Mouse (Mus musculus): ENCODE results near the gene Kcnh1. TPM values are rescaled to one million over a fixed set of nuclear protein-coding genes. Genes with fewer than 3 reads are reported as not detected.
A peak's percentile ranks its signal among the peaks of the same experiment; 100 is the strongest.

Kcnh1 gene
- polyA plus RNA-seq, 1 experiment from 2014 or later, result 0.59 TPM

DNA sequence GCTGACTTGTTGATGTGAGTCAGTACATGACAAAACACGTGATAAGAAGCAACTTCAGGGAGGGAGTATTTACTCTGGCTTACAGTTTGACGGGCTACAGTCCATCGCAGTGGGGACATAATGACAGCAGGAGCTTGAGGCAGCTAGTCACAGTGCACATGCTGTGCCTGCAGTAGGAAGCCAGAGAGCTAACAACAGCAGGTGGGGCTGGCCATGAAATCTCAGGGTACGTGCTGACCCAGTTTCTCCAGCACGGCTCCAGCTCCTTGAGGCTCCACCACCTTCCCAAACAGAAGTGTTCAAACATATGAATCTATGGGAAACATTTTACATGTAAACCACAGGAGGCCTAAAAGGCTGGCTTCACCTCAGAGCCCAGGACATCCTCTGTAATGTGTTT is 216.0 kb downstream of the Kcnh1 start:
- no peaks in the 10 kb centered on the region for H3K27me3 ChIP-seq
- H3K27ac ChIP-seq, result no peak overlapping the region
- no peaks in the 10 kb centered on the region for H3K9me3 ChIP-seq
- no peak overlapping the region for H3K4me2 ChIP-seq
- H3K36me3 ChIP-seq, result no peaks in the 10 kb centered on the region
- H3K9ac ChIP-seq (replicated peaks), result no peak overlapping the region
- H3K4me3 ChIP-seq (replicated peaks), result no peak overlapping the region
- no peak for ATAC-seq (ENCODE audit: insufficient number of reproducible peaks, insufficient read depth, low FRiP score, low TSS enrichment, low read depth)
- H3K4me1 ChIP-seq (replicated peaks), result no peaks in the 10 kb centered on the region
- WGBS, result 88% methylated on average over 5 of the region's 5 CpGs

- H3K9ac ChIP-seq (replicated peaks), result no peak overlapping the region
- no peak overlapping the region for H3K4me2 ChIP-seq
- H3K27ac ChIP-seq, result no peak overlapping the region
- H3K4me3 ChIP-seq (replicated peaks), result no peak overlapping the region
- no peaks in the 10 kb centered on the region for H3K36me3 ChIP-seq
- H3K4me1 ChIP-seq (replicated peaks), result no peaks in the 10 kb centered on the region
- H3K9me3 ChIP-seq, result no peaks in the 10 kb centered on the region
- no peak for ATAC-seq (ENCODE audit: insufficient number of reproducible peaks, insufficient read depth, low FRiP score, low TSS enrichment, low read depth)
- H3K27me3 ChIP-seq, result no peaks in the 10 kb centered on the region
- WGBS, result 65% methylated on average over 3 of the region's 3 CpGs
These were observed 225.2 kb downstream of the Kcnh1 start for GRCm38 (mm10) chr1:192415813-192416212.

- no peak for ATAC-seq (ENCODE audit: insufficient number of reproducible peaks, insufficient read depth, low FRiP score, low TSS enrichment, low read depth)
- no peak overlapping the region for H3K27ac ChIP-seq
- H3K4me1 ChIP-seq (replicated peaks), result no peaks in the 10 kb centered on the region
- no peak overlapping the region for H3K4me2 ChIP-seq
- no peaks in the 10 kb centered on the region for H3K36me3 ChIP-seq
- no peak overlapping the region for H3K9ac ChIP-seq (replicated peaks)
- WGBS, result 73% methylated on average over 9 of the region's 9 CpGs
- no peaks in the 10 kb centered on the region for H3K27me3 ChIP-seq
- H3K4me3 ChIP-seq (replicated peaks), result no peak overlapping the region
- H3K9me3 ChIP-seq, result no peaks in the 10 kb centered on the region
These were observed 225.8 kb downstream of the Kcnh1 start for GRCm38 (mm10) chr1:192416241-192416821.

GRCm38 (mm10) chr1:192419176-192419575 is 228.6 kb downstream of the Kcnh1 start:
- H3K36me3 ChIP-seq, result no peaks in the 10 kb centered on the region
- no peaks in the 10 kb centered on the region for H3K4me1 ChIP-seq (replicated peaks)
- no peak for ATAC-seq (ENCODE audit: insufficient number of reproducible peaks, insufficient read depth, low FRiP score, low TSS enrichment, low read depth)
- 88% methylated on average over 5 of the region's 5 CpGs for WGBS
- H3K27ac ChIP-seq, result no peak overlapping the region
- no peak overlapping the region for H3K9ac ChIP-seq (replicated peaks)
- no peak overlapping the region for H3K4me3 ChIP-seq (replicated peaks)
- H3K9me3 ChIP-seq, result no peaks in the 10 kb centered on the region
- no peaks in the 10 kb centered on the region; the same call in 1 of the 2 replicates for H3K27me3 ChIP-seq
- no peak overlapping the region for H3K4me2 ChIP-seq

DNA sequence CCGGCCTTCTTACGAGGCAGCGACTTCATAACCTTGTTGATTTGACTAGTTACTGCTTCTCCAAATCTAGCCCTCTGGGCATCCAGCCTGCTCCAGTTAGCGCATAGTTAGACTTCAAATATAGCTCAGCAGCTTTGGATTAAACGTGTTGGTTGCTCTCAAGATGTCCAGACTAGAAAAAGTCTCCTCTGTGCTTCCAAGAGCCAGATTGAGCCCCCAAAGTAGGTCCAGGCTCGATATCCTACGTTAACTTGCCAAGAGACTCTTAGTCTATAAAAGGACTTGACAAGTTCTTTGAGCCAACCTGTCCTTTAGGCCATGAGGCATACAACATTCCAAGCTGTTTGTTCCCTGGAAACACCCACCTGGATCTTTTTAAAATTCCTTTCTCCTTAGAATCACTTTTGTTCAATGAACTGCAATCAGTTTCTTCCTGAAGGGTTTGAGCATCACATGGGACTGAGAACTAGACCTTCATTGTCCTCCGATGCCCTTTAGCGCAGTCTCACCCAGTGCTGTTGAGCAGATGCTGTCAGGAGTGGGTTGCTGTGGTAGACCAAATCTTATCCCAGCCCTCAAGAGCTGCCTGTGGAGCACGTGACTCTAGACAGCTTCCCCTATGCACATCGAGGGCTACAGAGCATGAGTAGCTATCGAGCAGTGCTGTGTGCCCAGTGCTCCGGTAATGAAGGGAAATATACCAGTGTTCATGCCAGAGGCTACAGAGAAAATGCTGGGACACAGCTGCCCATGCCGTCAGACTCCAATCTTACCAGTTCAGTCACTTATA is 231.0 kb downstream of the Kcnh1 start:
- no peak overlapping the region for H3K4me3 ChIP-seq (replicated peaks)
- no peaks in the 10 kb centered on the region; the same call in 1 of the 2 replicates for H3K27me3 ChIP-seq
- no peaks in the 10 kb centered on the region for H3K36me3 ChIP-seq
- H3K4me2 ChIP-seq, result no peak overlapping the region
- H3K9ac ChIP-seq (replicated peaks), result no peak overlapping the region
- no peak for ATAC-seq (ENCODE audit: insufficient number of reproducible peaks, insufficient read depth, low FRiP score, low TSS enrichment, low read depth)
- 82% methylated on average over 14 of the region's 14 CpGs for WGBS
- H3K4me1 ChIP-seq (replicated peaks), result no peaks in the 10 kb centered on the region
- no peaks in the 10 kb centered on the region for H3K9me3 ChIP-seq
- H3K27ac ChIP-seq, result no peak overlapping the region

DNA sequence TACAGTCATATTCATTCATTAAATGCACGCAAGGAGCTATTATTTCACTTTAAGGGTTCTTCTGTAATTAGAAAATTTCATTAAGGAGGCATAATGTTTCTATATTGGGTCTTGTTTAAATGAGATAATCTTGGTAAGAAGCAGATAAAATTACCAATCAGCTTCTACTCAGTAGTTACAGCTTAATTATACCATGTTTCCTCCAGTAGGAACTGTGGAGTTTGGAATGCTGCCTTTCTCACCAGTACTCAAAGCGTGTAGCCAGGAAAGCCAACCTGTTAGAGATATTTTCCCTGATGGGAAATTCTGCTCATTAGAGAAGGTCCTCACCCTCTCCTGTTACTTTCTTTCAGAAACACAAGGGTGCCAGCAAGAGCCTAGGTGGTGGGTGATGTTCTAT is 240.8 kb downstream of the Kcnh1 start:
- H3K9ac ChIP-seq (replicated peaks), result no peak overlapping the region
- H3K27ac ChIP-seq, result no peak overlapping the region
- H3K4me3 ChIP-seq (replicated peaks), result no peak overlapping the region
- H3K4me1 ChIP-seq (replicated peaks), result no peaks in the 10 kb centered on the region
- no peaks in the 10 kb centered on the region for H3K27me3 ChIP-seq
- WGBS, result 81% methylated on average over 2 of the region's 2 CpGs
- ATAC-seq (ENCODE audit: insufficient number of reproducible peaks, insufficient read depth, low FRiP score, low TSS enrichment, low read depth), result no peak
- H3K4me2 ChIP-seq, result no peak overlapping the region
- H3K36me3 ChIP-seq, result no peaks in the 10 kb centered on the region
- no peaks in the 10 kb centered on the region for H3K9me3 ChIP-seq

DNA sequence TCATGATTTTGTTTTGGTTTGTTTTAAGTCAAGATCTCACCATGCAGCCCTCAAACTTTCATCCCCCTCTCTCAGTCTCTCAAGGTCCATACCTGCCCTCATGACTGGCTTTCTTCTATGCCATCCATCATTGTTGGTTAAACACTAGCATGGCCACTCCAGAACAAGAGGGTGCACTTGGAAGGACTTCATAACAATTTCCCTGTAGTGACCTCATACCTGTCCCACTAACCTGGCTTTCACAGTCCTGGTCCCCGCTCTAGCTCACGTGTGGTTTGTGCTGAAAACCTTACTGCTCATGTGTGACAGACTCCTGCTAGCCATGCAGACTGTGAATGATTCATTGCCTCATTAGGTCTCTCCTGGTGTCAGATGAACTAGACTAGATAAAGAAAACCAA is 244.9 kb downstream of the Kcnh1 start:
- H3K9ac ChIP-seq (replicated peaks), result no peak overlapping the region
- no peaks in the 10 kb centered on the region for H3K27me3 ChIP-seq
- H3K4me2 ChIP-seq, result no peak overlapping the region
- H3K36me3 ChIP-seq, result no peaks in the 10 kb centered on the region
- H3K27ac ChIP-seq, result no peak overlapping the region
- no peaks in the 10 kb centered on the region for H3K4me1 ChIP-seq (replicated peaks)
- no peak overlapping the region for H3K4me3 ChIP-seq (replicated peaks)
- no peak for ATAC-seq (ENCODE audit: insufficient number of reproducible peaks, insufficient read depth, low FRiP score, low TSS enrichment, low read depth)
- no peaks in the 10 kb centered on the region for H3K9me3 ChIP-seq
- 80% methylated on average over 2 of the region's 2 CpGs for WGBS

DNA sequence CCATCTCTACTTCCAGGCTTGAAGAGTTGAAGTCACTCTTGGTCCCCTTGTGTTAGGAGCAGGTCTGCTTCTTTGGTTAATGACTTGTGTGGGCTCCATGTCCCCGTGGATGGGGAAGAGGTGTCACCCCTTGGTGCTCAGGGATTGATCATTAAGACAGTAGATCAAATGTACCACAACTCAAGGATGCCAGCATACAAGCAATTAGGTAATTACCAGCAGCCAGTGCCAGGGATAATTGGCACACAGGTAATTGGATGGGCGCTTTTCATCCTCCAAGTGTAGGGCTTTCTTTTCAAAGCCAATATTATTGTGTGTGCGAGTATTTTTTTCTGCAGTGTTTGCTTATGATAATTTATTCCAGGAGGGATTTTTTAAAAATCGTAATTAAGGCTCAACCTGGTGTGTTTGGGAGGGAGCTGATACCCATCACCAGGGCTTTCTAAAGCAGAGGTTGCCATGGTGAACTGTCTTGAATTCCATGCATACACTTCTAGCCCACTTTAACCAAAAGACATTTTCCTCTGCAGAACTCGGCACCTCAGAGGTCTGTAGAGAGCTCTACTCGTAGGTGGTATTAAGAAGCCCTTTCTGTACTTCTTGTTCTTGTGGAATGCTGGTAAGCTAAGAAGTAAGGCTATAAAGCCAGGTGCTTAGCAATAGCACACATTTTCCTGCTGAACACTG is 248.7 kb downstream of the Kcnh1 start:
- 73% methylated on average over 6 of the region's 6 CpGs for WGBS
- no peak for ATAC-seq (ENCODE audit: insufficient number of reproducible peaks, insufficient read depth, low FRiP score, low TSS enrichment, low read depth)
- Histone ChIP-seq H3K27ac (no peak overlapping the region), H3K4me1 (replicated peaks) (peaks cover 4% of the 10 kb centered on the region; the same call in 1 of the 2 replicates), H3K9me3 (no peaks in the 10 kb centered on the region), H3K9ac (replicated peaks) (no peak overlapping the region), H3K4me2 (no peak overlapping the region), H3K4me3 (replicated peaks) (no peak overlapping the region), H3K36me3 (no peaks in the 10 kb centered on the region), H3K27me3 (no peaks in the 10 kb centered on the region)

- no peak overlapping the region for H3K9ac ChIP-seq (replicated peaks)
- no peaks in the 10 kb centered on the region for H3K9me3 ChIP-seq
- peaks cover 13% of the 10 kb centered on the region; the same call in 1 of the 2 replicates for H3K4me1 ChIP-seq (replicated peaks)
- WGBS, result 85% methylated on average over 5 of the region's 5 CpGs
- H3K4me2 ChIP-seq, result no peak overlapping the region
- no peak for ATAC-seq (ENCODE audit: insufficient number of reproducible peaks, insufficient read depth, low FRiP score, low TSS enrichment, low read depth)
- no peaks in the 10 kb centered on the region for H3K27me3 ChIP-seq
- H3K27ac ChIP-seq, result no peak overlapping the region
- no peaks in the 10 kb centered on the region for H3K36me3 ChIP-seq
- no peak overlapping the region for H3K4me3 ChIP-seq (replicated peaks)
These were observed 252.3 kb downstream of the Kcnh1 start for GRCm38 (mm10) chr1:192442772-192443445.

- Histone ChIP-seq H3K9ac (replicated peaks) (no peak overlapping the region), H3K36me3 (no peaks in the 10 kb centered on the region), H3K27me3 (no peaks in the 10 kb centered on the region), H3K27ac (peak overlapping the region; percentile 12; the same call in 1 of the 2 replicates), H3K4me1 (replicated peaks) (peaks cover 13% of the 10 kb centered on the region; the same call in 1 of the 2 replicates), H3K4me2 (no peak overlapping the region), H3K9me3 (no peaks in the 10 kb centered on the region), H3K4me3 (replicated peaks) (no peak overlapping the region)
- no peak for ATAC-seq (ENCODE audit: insufficient number of reproducible peaks, insufficient read depth, low FRiP score, low TSS enrichment, low read depth)
- WGBS, result 81% methylated on average over 20 of the region's 20 CpGs
These were observed 253.6 kb downstream of the Kcnh1 start for GRCm38 (mm10) chr1:192443998-192444657.

Data from limb, embryonic 12.5 days (tissue).